Mouse (Mus musculus) neural tube, embryonic 14.5 days (tissue): ENCODE measurements around the gene Ilvbl. TPM values are rescaled to one million over a fixed set of nuclear protein-coding genes. Genes with fewer than 3 reads are reported as not detected.
A peak's percentile ranks its signal among the peaks of the same experiment; 100 is the strongest.

Experiments
- ATAC-seq: fragments of 200-750 bp; cut with Nextera tagmentation; 2 replicates; pipeline ENCODE4 v1.8.0; 2017; ENCODE audit warnings: low read depth, mild to moderate bottlenecking, moderate TSS enrichment, moderate library complexity
- H3K27ac ChIP-seq: fragments of 300-500 bp; sonication (generic); 2 replicates; pipeline ENCODE4 v1.5.1; 2014; ENCODE audit warnings: low read depth, mild to moderate bottlenecking, control low read depth, low read length, moderate library complexity, mixed read lengths
- H3K27me3 ChIP-seq: fragments of 300-500 bp; sonication (generic); 2 replicates; pipeline ENCODE4 v1.6.1; 2014; ENCODE audit warnings: low read length; ENCODE audit not compliant: control insufficient read depth, insufficient read depth
- H3K36me3 ChIP-seq: fragments of 300-500 bp; sonication (generic); 2 replicates; pipeline ENCODE4 v1.6.1; 2014; ENCODE audit warnings: low read length, mixed read lengths; ENCODE audit not compliant: control insufficient read depth, insufficient read depth
- H3K4me1 ChIP-seq: fragments of 300-500 bp; sonication (generic); 2 replicates; pipeline ENCODE4 v1.6.1; 2014; ENCODE audit warnings: low read length; ENCODE audit not compliant: control insufficient read depth, insufficient read depth
- H3K4me2 ChIP-seq: fragments of 300-500 bp; sonication (generic); 2 replicates; pipeline ENCODE4 v1.6.1; 2014; ENCODE audit warnings: mild to moderate bottlenecking, low read depth, low read length, control low read depth
- H3K4me3 ChIP-seq: fragments of 300-500 bp; sonication (generic); 2 replicates; pipeline ENCODE4 v1.5.1; 2014; ENCODE audit warnings: low read depth, low read length, control low read depth, mixed read lengths
- H3K9ac ChIP-seq: fragments of 300-500 bp; sonication (generic); replicated peaks from 2 replicates; pipeline ENCODE4 v1.6.1; 2014; ENCODE audit warnings: low read depth, mild to moderate bottlenecking, control low read depth, low read length, mixed read lengths
- H3K9me3 ChIP-seq: fragments of 300-500 bp; sonication (generic); 2 replicates; pipeline ENCODE4 v1.6.1; 2016; ENCODE audit warnings: low read length; ENCODE audit not compliant: control insufficient read depth
- WGBS: fragments of 180-500 bp; shearing (Covaris S2); extraction: QIAGEN DNeasy Blood & Tissue Kit; methylation state at CpG from one replicate; pipeline ENCODE4 v1.1.7; 2014; 5-methylcytosine and 5-hydroxymethylcytosine counted together
- polyA plus RNA-seq: library from polyadenylated mRNA; unstranded; fragments of >200 nt; fragmentation: Nextera tagmentation; extraction: Ambion mirVana; gene quantifications from 2 replicates; pipeline ENCODE4 v1.2.1, GENCODE M21; 2014

The Ilvbl gene
- polyA plus RNA-seq, 1 experiment from 2014 or later = 42.7 TPM

DNA sequence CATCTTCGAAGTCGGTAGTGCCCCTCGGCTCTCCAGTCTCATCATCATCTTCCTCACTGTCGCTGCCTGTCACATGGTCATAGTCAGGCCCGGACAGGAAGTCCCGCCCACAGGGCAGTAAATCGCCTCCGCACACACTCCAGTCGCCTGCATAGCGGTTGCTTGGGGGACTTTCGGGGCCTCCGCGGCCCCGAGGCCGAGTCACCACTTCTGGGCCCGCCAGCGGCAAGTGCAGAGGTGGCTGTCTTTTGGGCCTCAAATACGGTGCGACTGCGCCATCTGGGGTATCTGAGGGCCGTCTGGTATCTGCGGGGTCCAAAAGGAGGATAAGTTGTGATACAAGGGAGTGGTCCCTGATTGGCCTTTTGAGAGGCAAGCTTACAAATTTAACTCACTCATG lies 11.5 kb downstream of the Ilvbl start:
- no peaks in the 10 kb centered on the region for H3K9me3 ChIP-seq
- H3K27me3 ChIP-seq = no peaks in the 10 kb centered on the region
- ATAC-seq = no peak
- no peak overlapping the region for H3K9ac ChIP-seq
- no peaks in the 10 kb centered on the region for H3K4me1 ChIP-seq
- no peak overlapping the region for H3K4me3 ChIP-seq
- H3K27ac ChIP-seq = no peak overlapping the region
- WGBS = 86% methylated on average over 22 of the region's 22 CpGs
- H3K36me3 ChIP-seq = peaks cover 13% of the 10 kb centered on the region; the same call in 1 of the 2 replicates
- H3K4me2 ChIP-seq = no peak overlapping the region

GRCm38 (mm10) chr10:78586026-78586425 lies 11.9 kb downstream of the Ilvbl start:
- ATAC-seq = no peak
- Histone ChIP-seq H3K4me3 (no peak overlapping the region), H3K9me3 (no peaks in the 10 kb centered on the region), H3K27me3 (no peaks in the 10 kb centered on the region), H3K9ac (no peak overlapping the region), H3K4me1 (no peaks in the 10 kb centered on the region), H3K27ac (no peak overlapping the region), H3K4me2 (no peak overlapping the region), H3K36me3 (peaks cover 13% of the 10 kb centered on the region; the same call in 1 of the 2 replicates)
- 97% methylated on average over 13 of the region's 13 CpGs for WGBS

DNA sequence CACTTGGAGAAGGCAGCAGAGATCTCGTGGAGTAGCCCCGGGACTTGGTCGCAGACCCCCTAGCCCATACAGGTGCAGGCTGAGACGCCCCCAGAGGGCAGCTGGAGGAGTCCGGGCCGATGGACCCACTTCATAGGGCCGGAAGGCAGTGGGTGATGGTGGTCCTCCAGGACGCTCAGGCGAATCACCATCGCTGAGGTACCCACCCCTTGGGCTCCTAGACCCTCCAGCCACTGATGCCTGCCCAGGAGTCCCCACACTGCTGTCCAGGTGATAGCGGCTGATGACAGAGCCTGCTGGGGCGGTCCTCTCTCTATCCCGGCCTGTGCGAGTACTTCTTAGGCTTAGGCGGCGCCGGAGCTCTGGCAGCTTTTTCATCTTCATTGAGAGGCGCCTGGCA lies 15.1 kb downstream of the Ilvbl start:
- H3K9me3 ChIP-seq = no peaks in the 10 kb centered on the region
- H3K4me2 ChIP-seq = no peak overlapping the region
- no peak overlapping the region for H3K4me3 ChIP-seq
- no peaks in the 10 kb centered on the region for H3K27me3 ChIP-seq
- 97% methylated on average over 18 of the region's 18 CpGs for WGBS
- no peak overlapping the region for H3K9ac ChIP-seq
- ATAC-seq = no peak
- H3K4me1 ChIP-seq = 0 out of 2 replicates have a peak, but pooled peaks cover 4% of the 10 kb centered on the region
- no peaks in the 10 kb centered on the region for H3K36me3 ChIP-seq
- H3K27ac ChIP-seq = no peak overlapping the region

DNA sequence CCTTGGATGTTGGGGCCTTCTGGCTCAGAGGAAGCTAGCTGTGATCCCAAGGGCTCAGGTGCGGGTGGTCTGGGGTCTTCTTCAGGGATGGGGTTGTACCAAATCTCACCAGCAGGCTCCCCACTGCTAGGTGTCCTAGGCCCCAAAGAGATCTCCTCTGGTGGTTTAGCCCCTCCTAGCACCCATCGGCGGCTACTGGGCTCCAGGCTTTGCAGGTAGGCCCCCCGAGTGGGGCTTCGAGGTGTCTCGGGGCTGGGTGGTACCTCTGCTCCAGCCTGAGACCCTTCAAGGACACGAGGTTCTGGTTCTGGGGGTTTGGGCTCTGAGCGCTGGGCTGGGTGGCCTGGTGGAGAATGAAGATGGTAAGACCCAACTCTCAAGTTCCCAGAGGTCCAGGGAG lies 15.8 kb downstream of the Ilvbl start:
- WGBS = 93% methylated on average over 8 of the region's 8 CpGs
- ATAC-seq = no peak
- no peaks in the 10 kb centered on the region for H3K36me3 ChIP-seq
- no peak overlapping the region for H3K4me2 ChIP-seq
- no peak overlapping the region for H3K4me3 ChIP-seq
- no peak overlapping the region for H3K9ac ChIP-seq
- no peaks in the 10 kb centered on the region for H3K27me3 ChIP-seq
- no peaks in the 10 kb centered on the region for H3K9me3 ChIP-seq
- H3K4me1 ChIP-seq = 0 out of 2 replicates have a peak, but pooled peaks cover 4% of the 10 kb centered on the region
- no peak overlapping the region for H3K27ac ChIP-seq

DNA sequence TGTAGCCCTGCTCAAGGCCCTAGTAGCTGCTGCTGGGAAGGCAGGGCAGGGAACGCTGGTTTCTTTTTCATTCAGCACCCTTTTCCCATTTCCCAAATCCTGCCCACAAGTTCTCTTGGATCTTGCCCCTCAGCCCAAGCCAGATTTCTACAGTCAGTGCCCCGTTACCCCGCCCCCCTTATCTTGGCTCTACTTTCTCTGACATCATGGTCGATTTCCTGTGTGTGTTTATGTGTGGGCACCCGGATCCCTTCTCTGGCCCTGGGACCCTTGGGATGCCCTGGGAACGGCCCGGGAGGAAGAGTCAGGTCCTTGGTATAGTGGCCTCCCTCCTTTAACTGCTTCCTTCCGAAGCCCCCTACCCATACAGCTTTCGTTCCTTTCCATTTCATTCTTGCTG lies 16.6 kb downstream of the Ilvbl start:
- Histone ChIP-seq H3K9ac (peak overlapping the region; percentile 35), H3K27me3 (no peaks in the 10 kb centered on the region), H3K36me3 (no peaks in the 10 kb centered on the region), H3K4me2 (peak overlapping the region; percentile 56), H3K9me3 (no peaks in the 10 kb centered on the region), H3K4me1 (0 out of 2 replicates have a peak, but pooled peaks cover 4% of the 10 kb centered on the region), H3K27ac (no peak overlapping the region), H3K4me3 (peak overlapping the region; percentile 41)
- no peak; the same call in 1 of the 2 replicates for ATAC-seq
- 52% methylated on average over 9 of the region's 9 CpGs for WGBS

GRCm38 (mm10) chr10:78591406-78592328 lies 17.5 kb downstream of the Ilvbl start, which contains the start of gene Syde1:
TSS of gene Syde1 (minus strand) at chr10:78591964.
- 6% methylated on average over 31 of the region's 54 CpGs for WGBS
- H3K9ac ChIP-seq = peak within 1 kb of the TSS; percentile 35
- peak within 1 kb of the TSS; percentile 41 for H3K4me3 ChIP-seq
- H3K4me2 ChIP-seq = peak within 1 kb of the TSS; percentile 56
- H3K27me3 ChIP-seq = no peaks in the 10 kb centered on the region
- 0 out of 2 replicates have a peak, but pooled peaks cover 4% of the 10 kb centered on the region for H3K4me1 ChIP-seq
- H3K27ac ChIP-seq = peak within 1 kb of the TSS; percentile 22; the same call in 1 of the 2 replicates
- ATAC-seq = peak; percentile 70
- no peaks in the 10 kb centered on the region for H3K9me3 ChIP-seq
- no peaks in the 10 kb centered on the region for H3K36me3 ChIP-seq

DNA sequence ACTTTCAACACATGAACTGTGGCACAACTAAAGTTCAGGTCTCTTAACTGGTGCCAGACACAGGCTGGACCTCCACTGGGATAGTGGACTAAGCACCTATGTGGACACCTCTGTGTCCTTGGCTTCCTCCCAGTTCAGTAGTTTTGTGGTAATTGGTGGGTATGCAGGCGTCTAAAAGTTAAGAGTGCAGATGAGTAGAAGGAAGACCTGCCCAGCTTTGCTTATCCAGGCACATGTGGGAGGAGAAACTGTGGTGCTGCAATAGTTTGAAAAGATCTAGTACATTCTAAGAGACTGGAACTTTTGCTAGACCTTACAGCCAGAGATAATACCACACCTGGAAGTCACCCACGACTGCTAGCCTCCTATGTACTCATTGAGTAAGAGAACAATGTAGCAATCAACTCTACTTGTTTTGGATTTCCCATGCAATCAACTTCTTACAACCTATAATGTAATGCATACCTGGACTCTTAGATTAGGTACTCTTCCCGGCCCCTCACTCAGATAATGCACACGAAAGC lies 18.8 kb downstream of the Ilvbl start:
- Histone ChIP-seq H3K4me1 (0 out of 2 replicates have a peak, but pooled peaks cover 4% of the 10 kb centered on the region), H3K9ac (no peak overlapping the region), H3K36me3 (no peaks in the 10 kb centered on the region), H3K4me3 (no peak overlapping the region), H3K4me2 (no peak overlapping the region), H3K27ac (no peak overlapping the region), H3K9me3 (no peaks in the 10 kb centered on the region), H3K27me3 (no peaks in the 10 kb centered on the region)
- no peak for ATAC-seq
- 86% methylated on average over 4 of the region's 4 CpGs for WGBS

DNA sequence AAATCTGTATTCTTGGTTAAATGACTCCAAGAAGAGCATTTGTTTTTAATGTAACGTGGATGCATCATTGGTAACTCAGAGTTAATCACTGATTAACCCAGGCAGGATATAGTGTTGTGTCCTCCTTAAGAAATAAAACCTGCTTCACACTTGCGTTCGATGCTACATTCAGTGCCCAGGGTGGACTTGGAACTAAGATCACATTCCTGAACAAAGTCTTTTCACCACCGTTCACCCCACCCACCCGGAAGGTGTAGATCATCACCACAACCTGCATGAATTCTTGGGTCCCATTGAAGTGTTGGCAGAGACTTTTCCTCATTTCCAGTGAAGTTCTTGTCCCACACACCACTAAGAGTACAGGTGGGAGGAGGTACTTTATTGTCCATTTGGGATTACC lies 19.6 kb downstream of the Ilvbl start:
- ATAC-seq = no peak
- 95% methylated on average over 5 of the region's 5 CpGs for WGBS

DNA sequence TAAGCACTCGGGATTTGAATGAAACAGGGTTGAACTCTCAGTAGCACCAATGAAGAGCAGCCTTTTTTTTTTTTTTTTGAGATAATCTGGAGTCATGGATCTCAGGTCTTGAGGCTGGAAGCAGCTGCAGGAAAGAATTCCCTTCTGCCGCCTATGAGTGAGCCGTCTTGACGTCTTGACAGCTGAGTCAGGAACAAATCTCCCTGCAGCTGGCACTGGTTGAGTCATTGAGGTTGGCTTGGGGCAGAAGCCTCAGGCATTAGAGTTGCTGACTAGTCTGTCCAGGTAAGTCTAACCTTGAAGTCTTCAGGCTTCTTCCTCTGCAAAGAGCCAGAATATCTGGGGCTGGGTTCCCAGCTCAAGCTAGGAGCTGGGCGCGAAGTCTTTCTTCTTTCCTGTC lies 20.0 kb downstream of the Ilvbl start:
- 88% methylated on average over 6 of the region's 6 CpGs for WGBS

More for the DNA sequence above, 19.6 kb downstream of the Ilvbl start:
- Histone ChIP-seq H3K4me3 (no peak overlapping the region), H3K9ac (no peak overlapping the region), H3K4me1 (0 out of 2 replicates have a peak, but pooled peaks cover 4% of the 10 kb centered on the region), H3K9me3 (no peaks in the 10 kb centered on the region), H3K27me3 (no peaks in the 10 kb centered on the region), H3K36me3 (no peaks in the 10 kb centered on the region), H3K27ac (no peak overlapping the region), H3K4me2 (no peak overlapping the region)

More for the DNA sequence above, 20.0 kb downstream of the Ilvbl start:
- Histone ChIP-seq H3K27ac (no peak overlapping the region), H3K4me1 (0 out of 2 replicates have a peak, but pooled peaks cover 4% of the 10 kb centered on the region), H3K4me2 (no peak overlapping the region), H3K36me3 (no peaks in the 10 kb centered on the region), H3K9me3 (no peaks in the 10 kb centered on the region), H3K9ac (no peak overlapping the region), H3K4me3 (no peak overlapping the region), H3K27me3 (no peaks in the 10 kb centered on the region)
- ATAC-seq = no peak
